Mouse (Mus musculus): ENCODE data around the gene Psmf1. TPM values are rescaled to one million over a fixed set of nuclear protein-coding genes. Genes with fewer than 3 reads are reported as not detected.

Psmf1 gene
- polyA plus RNA-seq, 1 experiment from 2014 or later, result 35.2 TPM

DNA sequence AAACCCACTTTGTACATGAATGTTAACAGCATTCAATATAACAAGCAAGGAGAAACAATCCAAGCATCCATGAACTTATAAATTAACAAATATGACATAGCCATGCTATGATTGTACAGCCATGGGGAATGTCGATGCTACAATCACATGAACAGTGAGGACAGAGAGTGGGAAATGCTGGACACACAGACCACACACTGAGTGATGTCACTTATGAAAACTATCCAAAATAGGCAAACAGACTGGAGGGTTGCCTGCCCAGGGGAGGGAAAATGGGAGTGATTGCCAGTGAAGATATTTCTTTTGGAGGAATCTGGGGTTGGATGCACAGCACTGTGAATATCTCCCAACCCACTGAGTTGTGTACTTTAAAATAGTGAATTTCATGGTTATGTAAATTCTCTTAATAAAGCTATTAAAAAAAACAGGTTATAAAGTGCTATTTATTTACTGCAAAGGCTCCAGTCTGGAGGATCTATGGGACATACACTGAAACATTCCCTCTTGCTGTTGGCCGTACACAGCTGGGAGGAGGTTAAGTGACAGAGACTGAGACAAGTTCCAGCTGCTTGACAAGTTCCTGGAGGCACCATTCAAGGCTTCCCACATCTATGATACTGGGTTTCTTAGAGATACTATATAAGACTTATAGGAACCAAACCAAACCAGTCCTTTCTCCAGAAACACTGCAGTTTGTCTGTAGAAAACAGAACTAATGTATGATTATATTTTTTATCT, 27.5 kb downstream of the Psmf1 start:
- no peak for ATAC-seq (ENCODE audit: low FRiP score, low TSS enrichment)
- Histone ChIP-seq H3K36me3 (ENCODE audit: control insufficient read depth, insufficient read depth, low read length) (peaks cover 27% of the 10 kb centered on the region), H3K4me1 (replicated peaks; ENCODE audit: control insufficient read depth, insufficient read depth) (no peaks in the 10 kb centered on the region), H3K27ac (replicated peaks) (no peak overlapping the region), H3K9me3 (ENCODE audit: control insufficient read depth, low read length) (no peaks in the 10 kb centered on the region), H3K27me3 (ENCODE audit: control insufficient read depth, insufficient read depth, low read length) (no peaks in the 10 kb centered on the region), H3K4me2 (replicated peaks; ENCODE audit: low read depth) (no peak overlapping the region), H3K4me3 (ENCODE audit: low read depth, low read length) (no peak overlapping the region), H3K9ac (ENCODE audit: low read length) (no peak overlapping the region)
- WGBS, result 59% methylated on average over 2 of the region's 2 CpGs
- TF ChIP-seq EP300 (optimal IDR thresholded peaks at IDR 0.05) (no peak), CTCF (IDR thresholded peaks at IDR 0.05; ENCODE audit: low read depth) (no peak)
- no peak for DNase-seq (ENCODE audit: low spot score)

DNA sequence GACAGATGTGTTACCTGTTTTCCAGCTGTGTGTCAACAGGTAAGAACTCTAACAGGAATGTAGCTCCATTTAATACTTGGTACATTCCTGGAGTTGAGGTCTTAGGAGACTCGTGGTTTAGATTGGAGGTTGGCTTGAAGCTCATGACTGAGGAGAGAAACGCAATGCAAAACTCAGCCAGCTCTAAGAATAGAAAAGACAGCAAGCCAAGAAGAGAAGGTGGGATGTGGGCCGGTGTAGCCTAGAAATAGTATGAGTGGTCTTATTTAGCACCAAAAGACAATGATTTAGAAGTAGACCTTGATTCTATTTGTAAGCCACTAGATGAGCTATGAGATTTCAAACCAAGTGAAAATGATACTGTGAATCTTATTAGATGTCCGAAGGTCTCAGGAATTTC, 28.5 kb downstream of the Psmf1 start:
- H3K36me3 ChIP-seq (ENCODE audit: control insufficient read depth, insufficient read depth, low read length), result peaks cover 27% of the 10 kb centered on the region
- ATAC-seq (ENCODE audit: low FRiP score, low TSS enrichment), result no peak
- no peaks in the 10 kb centered on the region for H3K27me3 ChIP-seq (ENCODE audit: control insufficient read depth, insufficient read depth, low read length)
- H3K9me3 ChIP-seq (ENCODE audit: control insufficient read depth, low read length), result no peaks in the 10 kb centered on the region
- no peak overlapping the region for H3K4me2 ChIP-seq (replicated peaks; ENCODE audit: low read depth)
- WGBS, result 93% methylated on average over 4 of the region's 4 CpGs
- no peaks in the 10 kb centered on the region for H3K4me1 ChIP-seq (replicated peaks; ENCODE audit: control insufficient read depth, insufficient read depth)
- no peak overlapping the region for H3K27ac ChIP-seq (replicated peaks)
- no peak overlapping the region for H3K9ac ChIP-seq (ENCODE audit: low read length)
- TF ChIP-seq CTCF (IDR thresholded peaks at IDR 0.05; ENCODE audit: low read depth) (no peak), EP300 (optimal IDR thresholded peaks at IDR 0.05) (no peak)
- no peak for DNase-seq (ENCODE audit: low spot score)
- H3K4me3 ChIP-seq (ENCODE audit: low read depth, low read length), result no peak overlapping the region

DNA sequence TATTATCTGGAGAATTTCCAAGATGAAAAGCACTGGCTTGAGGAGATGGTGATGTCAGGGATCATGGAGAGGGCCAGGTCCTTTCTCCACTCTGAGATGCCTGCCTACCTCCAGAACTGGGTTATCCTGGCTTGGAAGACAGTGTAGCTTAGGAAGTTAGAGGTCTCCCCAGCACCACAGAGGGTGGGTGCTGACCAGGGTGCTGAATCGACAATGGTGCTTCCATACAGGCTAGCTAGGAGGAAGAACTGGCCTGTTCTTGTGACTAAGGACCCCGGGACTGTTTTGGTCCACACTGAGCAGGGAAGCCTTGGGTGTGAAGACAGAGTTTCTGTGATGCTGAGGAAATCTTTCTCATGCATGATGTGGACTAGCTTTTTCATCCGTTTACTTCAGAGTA, 31.3 kb downstream of the Psmf1 start:
- Histone ChIP-seq H3K4me1 (replicated peaks; ENCODE audit: control insufficient read depth, insufficient read depth) (no peaks in the 10 kb centered on the region), H3K36me3 (ENCODE audit: control insufficient read depth, insufficient read depth, low read length) (peaks cover 8% of the 10 kb centered on the region), H3K4me3 (ENCODE audit: low read depth, low read length) (no peak overlapping the region), H3K4me2 (replicated peaks; ENCODE audit: low read depth) (no peak overlapping the region), H3K27me3 (ENCODE audit: control insufficient read depth, insufficient read depth, low read length) (no peaks in the 10 kb centered on the region), H3K27ac (replicated peaks) (no peak overlapping the region), H3K9ac (ENCODE audit: low read length) (no peak overlapping the region), H3K9me3 (ENCODE audit: control insufficient read depth, low read length) (no peaks in the 10 kb centered on the region)
- 33% methylated on average over 3 of the region's 3 CpGs for WGBS
- DNase-seq (ENCODE audit: low spot score) (peak; percentile 45), ATAC-seq (ENCODE audit: low FRiP score, low TSS enrichment) (no peak)
- TF ChIP-seq EP300 (optimal IDR thresholded peaks at IDR 0.05), result no peak
- no peak for TF ChIP-seq CTCF (IDR thresholded peaks at IDR 0.05; ENCODE audit: low read depth)

- H3K4me1 ChIP-seq (replicated peaks; ENCODE audit: control insufficient read depth, insufficient read depth), result no peaks in the 10 kb centered on the region
- ATAC-seq (ENCODE audit: low FRiP score, low TSS enrichment) (peak; percentile 43), DNase-seq (ENCODE audit: low spot score) (peak; percentile 20)
- H3K9me3 ChIP-seq (ENCODE audit: control insufficient read depth, low read length), result no peaks in the 10 kb centered on the region
- H3K27me3 ChIP-seq (ENCODE audit: control insufficient read depth, insufficient read depth, low read length), result no peaks in the 10 kb centered on the region; the same call in 1 of the 2 replicates
- H3K36me3 ChIP-seq (ENCODE audit: control insufficient read depth, insufficient read depth, low read length), result no peaks in the 10 kb centered on the region
- peak overlapping the region; percentile 99 for H3K4me2 ChIP-seq (replicated peaks; ENCODE audit: low read depth)
- H3K27ac ChIP-seq (replicated peaks), result no peak overlapping the region
- TF ChIP-seq CTCF (IDR thresholded peaks at IDR 0.05; ENCODE audit: low read depth), result no peak
- WGBS, result 3% methylated on average over 17 of the region's 17 CpGs
- H3K9ac ChIP-seq (ENCODE audit: low read length), result peak overlapping the region; percentile 55; the same call in 1 of the 2 replicates
- H3K4me3 ChIP-seq (ENCODE audit: low read depth, low read length), result peak overlapping the region; percentile 53
Measured at GRCm38 (mm10) chr2:151702851-151703190, 41.2 kb downstream of the Psmf1 start.

GRCm38 (mm10) chr2:151702146-151702850, 41.7 kb downstream of the Psmf1 start:
- Histone ChIP-seq H3K9ac (ENCODE audit: low read length) (peak overlapping the region; percentile 55), H3K9me3 (ENCODE audit: control insufficient read depth, low read length) (no peaks in the 10 kb centered on the region), H3K4me3 (ENCODE audit: low read depth, low read length) (peak overlapping the region; percentile 53), H3K27me3 (ENCODE audit: control insufficient read depth, insufficient read depth, low read length) (no peaks in the 10 kb centered on the region; the same call in 1 of the 2 replicates), H3K4me1 (replicated peaks; ENCODE audit: control insufficient read depth, insufficient read depth) (no peaks in the 10 kb centered on the region), H3K27ac (replicated peaks) (no peak overlapping the region), H3K36me3 (ENCODE audit: control insufficient read depth, insufficient read depth, low read length) (no peaks in the 10 kb centered on the region), H3K4me2 (replicated peaks; ENCODE audit: low read depth) (peak overlapping the region; percentile 99)
- TF ChIP-seq CTCF (IDR thresholded peaks at IDR 0.05; ENCODE audit: low read depth) (peak; percentile 44), EP300 (optimal IDR thresholded peaks at IDR 0.05) (no peak)
- WGBS, result 1% methylated on average over 48 of the region's 97 CpGs
- ATAC-seq (ENCODE audit: low FRiP score, low TSS enrichment), result peak; percentile 77
- peak; percentile 70 for DNase-seq (ENCODE audit: low spot score)

Measured in stomach, postnatal 0 days (tissue).